Mouse (Mus musculus) stomach, embryonic 14.5 days (tissue): ENCODE measurements at regions not wholly inside any gene's neighbourhood (a gene's known extent, or its start where the extent isn't known, plus 50 kb on each side); places are given as distances from the start of the nearest gene placed in this dataset.

Experiments used
- ATAC-seq: fragments of 200-750 bp; cut with Nextera tagmentation; 2 replicates; pipeline ENCODE4 v1.8.0; 2017; ENCODE audit warnings: low read depth, moderate TSS enrichment; ENCODE audit not compliant: insufficient number of reproducible peaks, insufficient read depth, low FRiP score
- H3K27ac ChIP-seq: fragments of 300-500 bp; sonication (generic); 2 replicates; pipeline ENCODE4 v1.5.1; 2014; ENCODE audit warnings: mild to moderate bottlenecking, low read length, moderate library complexity, mixed read lengths
- H3K27me3 ChIP-seq: fragments of 300-500 bp; sonication (generic); 2 replicates; pipeline ENCODE4 v1.6.1; 2014; ENCODE audit warnings: low read length, control low read depth, mixed read lengths; ENCODE audit not compliant: control insufficient read depth, insufficient read depth
- H3K36me3 ChIP-seq: fragments of 300-500 bp; sonication (generic); 2 replicates; pipeline ENCODE4 v1.6.1; 2014; ENCODE audit warnings: mild to moderate bottlenecking, control low read depth, low read length, moderate library complexity, mixed read lengths; ENCODE audit not compliant: control insufficient read depth, insufficient read depth
- H3K4me1 ChIP-seq: fragments of 300-500 bp; sonication (generic); 2 replicates; pipeline ENCODE4 v1.6.1; 2014; ENCODE audit warnings: low read length, control low read depth, mixed read lengths; ENCODE audit not compliant: control insufficient read depth, insufficient read depth
- H3K4me2 ChIP-seq: fragments of 300-500 bp; sonication (generic); replicated peaks from 2 replicates; pipeline ENCODE4 v1.6.1; 2014; ENCODE audit warnings: low read depth, low read length, control low read depth
- H3K4me3 ChIP-seq: fragments of 300-500 bp; sonication (generic); 2 replicates; pipeline ENCODE4 v1.5.1; 2014; ENCODE audit warnings: low read depth, low read length, control low read depth
- H3K9ac ChIP-seq: fragments of 300-500 bp; sonication (generic); replicated peaks from 2 replicates; pipeline ENCODE4 v1.6.1; 2014; ENCODE audit warnings: low read depth, mild to moderate bottlenecking, control low read depth, low read length, moderate library complexity, mixed read lengths
- H3K9me3 ChIP-seq: fragments of 300-500 bp; sonication (generic); 2 replicates; pipeline ENCODE4 v1.6.1; 2016; ENCODE audit warnings: low read depth, low read length, control low read depth; ENCODE audit not compliant: control insufficient read depth
- WGBS: fragments of 180-500 bp; shearing (Covaris S2); extraction: QIAGEN DNeasy Blood & Tissue Kit; methylation state at CpG from one replicate; pipeline ENCODE4 v1.1.7; 2014; 5-methylcytosine and 5-hydroxymethylcytosine counted together

GRCm38 (mm10) chr17:83149336-83149735 lies 65.8 kb upstream of the Pkdcc start:
- no peak overlapping the region for H3K27ac ChIP-seq

GRCm38 (mm10) chr17:83155106-83155505 lies 60.0 kb upstream of the Pkdcc start:
- Histone ChIP-seq H3K4me3 (no peak overlapping the region), H3K4me2 (no peak overlapping the region), H3K27me3 (no peaks in the 10 kb centered on the region), H3K9me3 (no peaks in the 10 kb centered on the region), H3K36me3 (no peaks in the 10 kb centered on the region), H3K9ac (no peak overlapping the region), H3K27ac (no peak overlapping the region), H3K4me1 (peaks cover 14% of the 10 kb centered on the region; the same call in 1 of the 2 replicates)
- 86% methylated on average over 4 of the region's 4 CpGs for WGBS
- ATAC-seq = no peak

More at GRCm38 (mm10) chr17:83149336-83149735, 65.8 kb upstream of the Pkdcc start:
- 75% methylated on average over 6 of the region's 6 CpGs for WGBS
- no peak overlapping the region for H3K9ac ChIP-seq
- 0 out of 2 replicates have a peak, but pooled peaks cover 6% of the 10 kb centered on the region for H3K4me1 ChIP-seq
- ATAC-seq = no peak
- H3K36me3 ChIP-seq = no peaks in the 10 kb centered on the region
- no peak overlapping the region for H3K4me2 ChIP-seq
- H3K9me3 ChIP-seq = no peaks in the 10 kb centered on the region
- H3K4me3 ChIP-seq = no peak overlapping the region
- no peaks in the 10 kb centered on the region for H3K27me3 ChIP-seq

- H3K4me1 ChIP-seq = peaks cover 14% of the 10 kb centered on the region; the same call in 1 of the 2 replicates
- H3K9me3 ChIP-seq = no peaks in the 10 kb centered on the region
- peak overlapping the region; percentile 6; the same call in 1 of the 2 replicates for H3K27ac ChIP-seq
- WGBS = 23% methylated on average over 8 of the region's 8 CpGs
- no peak overlapping the region for H3K4me3 ChIP-seq
- H3K27me3 ChIP-seq = no peaks in the 10 kb centered on the region
- no peak overlapping the region for H3K9ac ChIP-seq
- H3K36me3 ChIP-seq = no peaks in the 10 kb centered on the region
- peak; percentile 49; the same call in 1 of the 2 replicates for ATAC-seq
- H3K4me2 ChIP-seq = no peak overlapping the region
Measured at GRCm38 (mm10) chr17:83156682-83157081, 58.4 kb upstream of the Pkdcc start.

- no peak for ATAC-seq
- no peak overlapping the region for H3K9ac ChIP-seq
- no peaks in the 10 kb centered on the region for H3K9me3 ChIP-seq
- WGBS = 81% methylated on average over 6 of the region's 6 CpGs
- H3K27me3 ChIP-seq = no peaks in the 10 kb centered on the region
- H3K4me3 ChIP-seq = no peak overlapping the region
- H3K36me3 ChIP-seq = no peaks in the 10 kb centered on the region
- no peak overlapping the region for H3K4me2 ChIP-seq
- H3K27ac ChIP-seq = no peak overlapping the region
- H3K4me1 ChIP-seq = peaks cover 14% of the 10 kb centered on the region; the same call in 1 of the 2 replicates
Measured at GRCm38 (mm10) chr17:83158053-83158452, 57.0 kb upstream of the Pkdcc start.

- Histone ChIP-seq H3K27ac (no peak overlapping the region), H3K4me1 (peaks cover 15% of the 10 kb centered on the region; the same call in 1 of the 2 replicates), H3K4me2 (no peak overlapping the region), H3K27me3 (no peaks in the 10 kb centered on the region), H3K36me3 (no peaks in the 10 kb centered on the region), H3K9ac (no peak overlapping the region), H3K4me3 (no peak overlapping the region), H3K9me3 (no peaks in the 10 kb centered on the region)
- 91% methylated on average over 10 of the region's 10 CpGs for WGBS
- ATAC-seq = no peak
Measured at GRCm38 (mm10) chr17:83158652-83159051, 56.4 kb upstream of the Pkdcc start.

- Histone ChIP-seq H3K36me3 (no peaks in the 10 kb centered on the region), H3K9ac (no peak overlapping the region), H3K4me1 (peaks cover 19% of the 10 kb centered on the region; the same call in 1 of the 2 replicates), H3K27me3 (no peaks in the 10 kb centered on the region), H3K9me3 (no peaks in the 10 kb centered on the region), H3K27ac (no peak overlapping the region), H3K4me3 (no peak overlapping the region), H3K4me2 (no peak overlapping the region)
- 74% methylated on average over 4 of the region's 4 CpGs for WGBS
- no peak for ATAC-seq
Measured at GRCm38 (mm10) chr17:83159634-83160033, 55.5 kb upstream of the Pkdcc start.

- Histone ChIP-seq H3K4me3 (no peak overlapping the region), H3K9ac (no peak overlapping the region), H3K4me2 (no peak overlapping the region), H3K36me3 (no peaks in the 10 kb centered on the region), H3K4me1 (peaks cover 19% of the 10 kb centered on the region; the same call in 1 of the 2 replicates), H3K27ac (no peak overlapping the region), H3K27me3 (no peaks in the 10 kb centered on the region), H3K9me3 (no peaks in the 10 kb centered on the region)
- ATAC-seq = no peak
- 62% methylated on average over 4 of the region's 4 CpGs for WGBS
Measured at GRCm38 (mm10) chr17:83160296-83160695, 54.8 kb upstream of the Pkdcc start.

GRCm38 (mm10) chr17:83161731-83162130 lies 53.4 kb upstream of the Pkdcc start:
- no peak overlapping the region for H3K9ac ChIP-seq

GRCm38 (mm10) chr17:83163952-83164560 lies 51.0 kb upstream of the Pkdcc start:
- no peaks in the 10 kb centered on the region for H3K27me3 ChIP-seq
- no peaks in the 10 kb centered on the region for H3K36me3 ChIP-seq
- 42% methylated on average over 9 of the region's 9 CpGs for WGBS
- no peaks in the 10 kb centered on the region for H3K9me3 ChIP-seq
- no peak overlapping the region for H3K4me2 ChIP-seq
- H3K9ac ChIP-seq = no peak overlapping the region
- no peak for ATAC-seq
- H3K4me1 ChIP-seq = peaks cover 15% of the 10 kb centered on the region
- H3K27ac ChIP-seq = no peak overlapping the region
- H3K4me3 ChIP-seq = no peak overlapping the region

More at GRCm38 (mm10) chr17:83161731-83162130, 53.4 kb upstream of the Pkdcc start:
- H3K27me3 ChIP-seq = no peaks in the 10 kb centered on the region
- H3K4me1 ChIP-seq = peaks cover 16% of the 10 kb centered on the region
- H3K27ac ChIP-seq = no peak overlapping the region
- H3K36me3 ChIP-seq = no peaks in the 10 kb centered on the region
- no peak overlapping the region for H3K4me3 ChIP-seq
- 29% methylated on average over 2 of the region's 2 CpGs for WGBS
- ATAC-seq = no peak
- H3K4me2 ChIP-seq = no peak overlapping the region
- no peaks in the 10 kb centered on the region for H3K9me3 ChIP-seq
